Mouse (Mus musculus) liver, embryonic 16.5 days (tissue): ENCODE measurements around the gene Cask. TPM values are rescaled to one million over a fixed set of nuclear protein-coding genes. Genes with fewer than 3 reads are reported as not detected.
"Not testable (repeated sequence)": the region's sequence is repeated elsewhere in the genome, so short reads cannot be mapped to it uniquely, and the experiment has no call there.

ENCODE experiments used
- ATAC-seq: fragments of 200-750 bp; cut with Nextera tagmentation; 2 replicates; pipeline ENCODE4 v1.8.0; 2017; ENCODE audit warnings: low read depth, mild to moderate bottlenecking, moderate number of reproducible peaks, moderate library complexity
- H3K27ac ChIP-seq: fragments of 300-500 bp; sonication (generic); 2 replicates; pipeline ENCODE4 v1.5.1; 2014; ENCODE audit warnings: mild to moderate bottlenecking, low read length
- H3K27me3 ChIP-seq: fragments of 300-500 bp; sonication (generic); 2 replicates; pipeline ENCODE4 v1.6.1; 2014; ENCODE audit warnings: low read depth, low read length, mixed read lengths; ENCODE audit not compliant: control insufficient read depth, insufficient read depth
- H3K36me3 ChIP-seq: fragments of 300-500 bp; sonication (generic); 2 replicates; pipeline ENCODE4 v1.6.1; 2014; ENCODE audit warnings: mild to moderate bottlenecking; ENCODE audit not compliant: control insufficient read depth, insufficient read depth
- H3K4me1 ChIP-seq: fragments of 300-500 bp; sonication (generic); 2 replicates; pipeline ENCODE4 v1.6.1; 2014; ENCODE audit warnings: low read depth, low read length, mixed read lengths; ENCODE audit not compliant: control insufficient read depth
- H3K4me2 ChIP-seq: fragments of 300-500 bp; sonication (generic); 2 replicates; pipeline ENCODE4 v1.6.1; 2014; ENCODE audit warnings: low read depth, low read length, mixed read lengths
- H3K4me3 ChIP-seq: fragments of 300-500 bp; sonication (generic); 2 replicates; pipeline ENCODE4 v1.5.1; 2014; ENCODE audit warnings: low read depth, mild to moderate bottlenecking, low read length
- H3K9ac ChIP-seq: fragments of 300-500 bp; sonication (generic); 2 replicates; pipeline ENCODE4 v1.6.1; 2014; ENCODE audit warnings: low read depth, low read length
- H3K9me3 ChIP-seq: fragments of 300-500 bp; sonication (generic); replicated peaks from 2 replicates; pipeline ENCODE4 v1.6.1; 2016; ENCODE audit warnings: low read length; ENCODE audit not compliant: control insufficient read depth
- WGBS: fragments of 180-500 bp; shearing (Covaris S2); extraction: QIAGEN DNeasy Blood & Tissue Kit; methylation state at CpG from one replicate; pipeline ENCODE4 v1.1.7; 2014; ENCODE audit not compliant: insufficient replicate concordance; 5-methylcytosine and 5-hydroxymethylcytosine counted together
- polyA plus RNA-seq: library from polyadenylated mRNA; unstranded; fragments of >200 nt; fragmentation: Nextera tagmentation; extraction: Ambion mirVana; gene quantifications from 2 replicates; pipeline ENCODE4 v1.2.1, GENCODE M21; 2015

Gene Cask
- polyA plus RNA-seq, 1 experiment from 2014 or later: 1.4 TPM

GRCm38 (mm10) chrX:13845858-13846652 lies 5.1 kb downstream of the Cask start:
- Histone ChIP-seq H3K36me3 (no peaks in the 10 kb centered on the region), H3K9me3 (no peaks in the 10 kb centered on the region), H3K27me3 (peaks cover 9% of the 10 kb centered on the region), H3K4me1 (no peaks in the 10 kb centered on the region), H3K9ac (peak overlapping the region; percentile 66), H3K4me2 (peak overlapping the region; percentile 71), H3K4me3 (peak overlapping the region; percentile 67), H3K27ac (peak overlapping the region; percentile 37)
- ATAC-seq: peak; percentile 47
- WGBS: 21% methylated on average over 65 of the region's 100 CpGs

- WGBS: 27% methylated on average over 22 of the region's 22 CpGs
- H3K4me2 ChIP-seq: peak overlapping the region; percentile 71
These were observed 5.9 kb downstream of the Cask start for GRCm38 (mm10) chrX:13845141-13845857.

GRCm38 (mm10) chrX:13822792-13823191 lies 28.4 kb downstream of the Cask start:
- ATAC-seq: no peak
- H3K9me3 ChIP-seq: no peaks in the 10 kb centered on the region
- no peaks in the 10 kb centered on the region for H3K27me3 ChIP-seq
- H3K4me2 ChIP-seq: no peak overlapping the region
- WGBS: 46% methylated on average over 1 of the region's 1 CpGs
- H3K4me1 ChIP-seq: no peaks in the 10 kb centered on the region
- H3K9ac ChIP-seq: no peak overlapping the region
- no peaks in the 10 kb centered on the region for H3K36me3 ChIP-seq
- no peak overlapping the region for H3K27ac ChIP-seq
- no peak overlapping the region for H3K4me3 ChIP-seq

More at GRCm38 (mm10) chrX:13845141-13845857, 5.9 kb downstream of the Cask start:
- Histone ChIP-seq H3K4me3 (peak overlapping the region; percentile 67), H3K27ac (no peak overlapping the region), H3K27me3 (peaks cover 9% of the 10 kb centered on the region), H3K36me3 (no peaks in the 10 kb centered on the region), H3K4me1 (no peaks in the 10 kb centered on the region), H3K9me3 (no peaks in the 10 kb centered on the region), H3K9ac (peak overlapping the region; percentile 66)
- ATAC-seq: no peak

GRCm38 (mm10) chrX:13798754-13799153 lies 52.4 kb downstream of the Cask start:
- Histone ChIP-seq H3K9ac (no peak overlapping the region), H3K27ac (no peak overlapping the region), H3K9me3 (no peaks in the 10 kb centered on the region), H3K4me1 (no peaks in the 10 kb centered on the region), H3K4me3 (no peak overlapping the region), H3K4me2 (no peak overlapping the region), H3K27me3 (no peaks in the 10 kb centered on the region), H3K36me3 (no peaks in the 10 kb centered on the region)
- ATAC-seq: no peak
- WGBS: 33% methylated on average over 2 of the region's 2 CpGs

GRCm38 (mm10) chrX:13765672-13766071 lies 85.5 kb downstream of the Cask start:
- 65% methylated on average over 1 of the region's 1 CpGs for WGBS
- no peak overlapping the region for H3K4me2 ChIP-seq
- H3K36me3 ChIP-seq: no peaks in the 10 kb centered on the region
- no peak for ATAC-seq
- H3K4me3 ChIP-seq: no peak overlapping the region
- no peaks in the 10 kb centered on the region for H3K9me3 ChIP-seq
- no peak overlapping the region for H3K9ac ChIP-seq
- no peaks in the 10 kb centered on the region for H3K27me3 ChIP-seq
- H3K27ac ChIP-seq: no peak overlapping the region
- no peaks in the 10 kb centered on the region for H3K4me1 ChIP-seq

- H3K27me3 ChIP-seq: no peaks in the 10 kb centered on the region
- no peak overlapping the region for H3K4me3 ChIP-seq
- no peak overlapping the region for H3K9ac ChIP-seq
- no peaks in the 10 kb centered on the region for H3K9me3 ChIP-seq
- H3K4me2 ChIP-seq: no peak overlapping the region
- ATAC-seq: no peak
- no peaks in the 10 kb centered on the region for H3K36me3 ChIP-seq
- WGBS: 67% methylated on average over 1 of the region's 1 CpGs
- H3K4me1 ChIP-seq: no peaks in the 10 kb centered on the region
- no peak overlapping the region for H3K27ac ChIP-seq
These were observed 86.1 kb downstream of the Cask start for GRCm38 (mm10) chrX:13765024-13765423.

GRCm38 (mm10) chrX:13757279-13758005 lies 93.7 kb downstream of the Cask start:
- WGBS: 34% methylated on average over 3 of the region's 3 CpGs
- Histone ChIP-seq H3K9ac (no peak overlapping the region), H3K9me3 (no peaks in the 10 kb centered on the region), H3K4me1 (no peaks in the 10 kb centered on the region), H3K36me3 (no peaks in the 10 kb centered on the region), H3K4me3 (no peak overlapping the region), H3K4me2 (no peak overlapping the region), H3K27ac (no peak overlapping the region), H3K27me3 (no peaks in the 10 kb centered on the region)
- no peak for ATAC-seq

- H3K4me2 ChIP-seq: no peak overlapping the region
- H3K27ac ChIP-seq: no peak overlapping the region
- no peaks in the 10 kb centered on the region for H3K9me3 ChIP-seq
- no peaks in the 10 kb centered on the region for H3K4me1 ChIP-seq
- WGBS: 30% methylated on average over 2 of the region's 2 CpGs
- no peak overlapping the region for H3K4me3 ChIP-seq
- H3K27me3 ChIP-seq: no peaks in the 10 kb centered on the region
- no peak overlapping the region for H3K9ac ChIP-seq
- H3K36me3 ChIP-seq: no peaks in the 10 kb centered on the region
- no peak for ATAC-seq
These were observed 110.1 kb downstream of the Cask start for GRCm38 (mm10) chrX:13741110-13741509.

- H3K9ac ChIP-seq, H3K4me2 ChIP-seq, H3K36me3 ChIP-seq, H3K4me3 ChIP-seq, H3K27me3 ChIP-seq, H3K27ac ChIP-seq, H3K9me3 ChIP-seq, H3K4me1 ChIP-seq, ATAC-seq: not testable (repeated sequence)
These were observed 120.4 kb downstream of the Cask start for GRCm38 (mm10) chrX:13730785-13731184.
